Mouse (Mus musculus) kidney, adult 2 months (tissue): ENCODE measurements around the gene Map6d1.

ENCODE experiments used
- CTCF ChIP-seq: fragments of 200-500 bp; conservative IDR thresholded peaks from 2 replicates; pipeline ENCODE4 v1.5.1; 2011; ENCODE audit warnings: low read depth, mild to moderate bottlenecking, control low read depth, low read length, moderate library complexity, mixed read lengths; ENCODE audit not compliant: insufficient read depth, insufficient read length
- POLR2A ChIP-seq: fragments of 200-500 bp; IDR thresholded peaks from one replicate; pipeline ENCODE4 v1.6.1; 2011; ENCODE audit warnings: low read depth, low read length, control low read depth

DNA sequence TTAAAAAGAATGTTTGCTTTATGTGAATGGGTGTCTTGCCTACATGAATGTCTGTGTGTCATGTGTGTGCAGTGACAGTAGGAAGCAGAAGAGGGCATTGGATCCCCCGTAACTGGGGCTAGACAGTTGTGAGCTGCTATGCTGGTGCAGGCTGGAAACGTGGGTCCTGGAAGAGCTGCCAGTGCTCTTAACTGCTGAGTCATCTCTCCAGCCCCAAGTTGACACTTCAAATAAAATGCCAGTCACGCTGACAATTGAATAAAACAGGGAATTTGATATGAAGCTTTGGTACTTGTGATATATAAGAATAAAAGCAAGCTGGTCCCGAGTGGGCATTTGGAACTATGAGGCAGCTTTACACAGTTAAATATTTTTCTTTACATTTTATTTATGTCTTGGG is 39.1 kb upstream of the Map6d1 start:
- no peak for TF ChIP-seq CTCF
- TF ChIP-seq POLR2A = no peak
